8 mouse cellular contexts compared by ENCODE assay signal in the genomic region with DNA sequence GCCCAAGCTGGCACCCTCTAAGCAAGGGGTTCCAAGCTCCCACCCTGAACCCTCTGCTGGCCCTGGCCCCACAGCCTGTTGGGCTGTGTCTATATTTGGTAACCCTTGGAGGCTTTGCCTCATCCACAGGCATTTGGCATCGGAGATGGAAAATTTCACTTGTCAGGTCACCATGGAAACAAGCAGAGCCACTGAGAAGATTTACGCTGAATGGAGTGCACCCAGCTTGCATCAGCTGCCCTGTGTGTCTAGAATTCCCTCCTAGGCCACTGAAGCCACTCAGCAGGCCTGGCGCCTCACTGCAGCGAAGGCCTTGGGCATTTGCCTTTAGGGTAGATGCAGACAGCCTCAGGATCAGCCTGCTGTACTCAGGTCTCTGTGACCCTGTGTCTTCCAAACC. TPM values are rescaled to one million over a fixed set of nuclear protein-coding genes. Genes with fewer than 3 reads are reported as not detected.
DNase-seq lines count a peak whose midpoint lies in the region; ATAC-seq and TF ChIP-seq lines count a peak whose summit lies in the region.

No protein-coding gene starts in this region.

- peaks cover 81% of the 10 kb centered on the region for H3K4me1 ChIP-seq in limb, embryonic 15.5 days
- H3K4me1 ChIP-seq in small intestine, adult 2 months (ENCODE audit: control insufficient read depth, insufficient read depth, insufficient read length, low read length) = peaks cover 12% of the 10 kb centered on the region; the same call in 1 of the 2 replicates

- H3K36me3 ChIP-seq in limb, embryonic 15.5 days = peaks cover 27% of the 10 kb centered on the region
- peaks cover 12% of the 10 kb centered on the region for H3K36me3 ChIP-seq in small intestine, adult 2 months (ENCODE audit: control insufficient read depth, insufficient read depth, low read length)

- H3K4me3 ChIP-seq in limb, embryonic 15.5 days = no peak overlapping the region
- H3K4me3 ChIP-seq in small intestine, adult 2 months (ENCODE audit: low read depth, low read length) = no peak overlapping the region

- 62% methylated on average over 4 of the region's 4 CpGs for WGBS in limb, embryonic 15.5 days
- 77% methylated on average over 4 of the region's 4 CpGs for WGBS in small intestine, adult 2 months

- TF ChIP-seq POLR2A in small intestine, adult 2 months (IDR thresholded peaks at IDR 0.05; ENCODE audit: low read depth, low read length) = no peak

- no peak overlapping the region for H3K4me2 ChIP-seq in limb, embryonic 15.5 days

- DNase-seq in layer of hippocampus, adult 11-12 months (ENCODE audit: low spot score) = peak; percentile 75
- DNase-seq in layer of hippocampus, postnatal 25 days (ENCODE audit: extremely low spot score in 1 of 2, low spot score in 1 of 2) = no peak
- peak; percentile 91 for DNase-seq in cerebellum, adult 9-10 months
- peak; percentile 71 for DNase-seq in heart, adult 8-10 months (ENCODE audit: low spot score)
- DNase-seq in kidney, adult 9 months = peak; percentile 61

- H3K27ac ChIP-seq in limb, embryonic 15.5 days = peak overlapping the region; percentile 88
- peak overlapping the region; percentile 72 for H3K27ac ChIP-seq in small intestine, adult 2 months (ENCODE audit: insufficient read depth, low read depth, low read length)

- ATAC-seq in limb, embryonic 15.5 days (ENCODE audit: insufficient number of reproducible peaks, low FRiP score, low TSS enrichment, low read depth) = peak; percentile 31; the same call in 1 of the 2 replicates
- no peak for ATAC-seq in CD4-positive, CD25-positive, alpha-beta regulatory T cell, adult 4 months

- no peaks in the 10 kb centered on the region for H3K9me3 ChIP-seq in limb, embryonic 15.5 days

- no peaks in the 10 kb centered on the region for H3K27me3 ChIP-seq in limb, embryonic 15.5 days
- no peaks in the 10 kb centered on the region for H3K27me3 ChIP-seq in small intestine, adult 2 months (ENCODE audit: control insufficient read depth, insufficient read depth, low read length)

- H3K9ac ChIP-seq in limb, embryonic 15.5 days = no peak overlapping the region

- no peak for TF ChIP-seq CTCF in small intestine, adult 2 months (IDR thresholded peaks at IDR 0.05; ENCODE audit: extremely low read depth, insufficient read length, insufficient replicate concordance, low read depth, low read length)

RNA-seq across cellular contexts. Expression of gene Mtss1l, which starts 5.2 kb away (rescaled TPM):
- 100 to 1,000 TPM; 206 to 252 TPM for total RNA-seq in layer of hippocampus, postnatal 25 days (2021)
- 10 to 100 TPM; 37.7 to 46.3 (median 39.9) TPM for total RNA-seq in heart, adult 8-10 months (2022)
- 9.6 and 10.2 TPM in 2 replicates for polyA plus RNA-seq in limb, embryonic 15.5 days (2015; fragmentation: Nextera tagmentation; extraction: Ambion mirVana)
- polyA plus RNA-seq in small intestine, adult 2 months (2012; rRNA removed) = 19.3 and 21.9 TPM in 2 replicates
- polyA plus RNA-seq in CD4-positive, CD25-positive, alpha-beta regulatory T cell, adult 4 months (2017; shearing (Covaris generic)) = not detected

Comparison
In these comparisons a context has a peak if more than half of its experiments do, and no peak if none do; other contexts are left out.
1. DNase-seq: peak in layer of hippocampus, adult 11-12 months (single experiment), cerebellum, adult 9-10 months (single experiment), heart, adult 8-10 months (single experiment) and kidney, adult 9 months (single experiment); none in layer of hippocampus, postnatal 25 days (0 of 2).